Mouse (Mus musculus) limb, embryonic 15.5 days (tissue): ENCODE measurements around the gene Ap2a2. TPM values are rescaled to one million over a fixed set of nuclear protein-coding genes. Genes with fewer than 3 reads are reported as not detected.

Source experiments
- ATAC-seq: fragments of 200-750 bp; cut with Nextera tagmentation; 2 replicates; pipeline ENCODE4 v1.8.0; 2017; ENCODE audit warnings: low read depth, moderate TSS enrichment; ENCODE audit not compliant: insufficient number of reproducible peaks, low FRiP score, low TSS enrichment
- H3K27ac ChIP-seq: fragments of 300-500 bp; sonication (generic); 2 replicates; pipeline ENCODE4 v1.5.1; 2015; ENCODE audit warnings: moderate library complexity, mild to moderate bottlenecking, inconsistent platforms
- H3K27me3 ChIP-seq: fragments of 300-500 bp; sonication (generic); 2 replicates; pipeline ENCODE4 v1.6.1; 2015; ENCODE audit warnings: inconsistent platforms
- H3K36me3 ChIP-seq: fragments of 300-500 bp; sonication (generic); 2 replicates; pipeline ENCODE4 v1.6.1; 2015; ENCODE audit warnings: inconsistent platforms
- H3K4me1 ChIP-seq: fragments of 300-500 bp; sonication (generic); 2 replicates; pipeline ENCODE4 v1.6.1; 2015; ENCODE audit warnings: inconsistent platforms
- H3K4me2 ChIP-seq: fragments of 300-500 bp; sonication (generic); 2 replicates; pipeline ENCODE4 v1.6.1; 2015; ENCODE audit warnings: mild to moderate bottlenecking, inconsistent platforms
- H3K4me3 ChIP-seq: fragments of 300-500 bp; sonication (generic); 2 replicates; pipeline ENCODE4 v1.5.1; 2015; ENCODE audit warnings: mild to moderate bottlenecking, inconsistent platforms
- H3K9ac ChIP-seq: fragments of 300-500 bp; sonication (generic); 2 replicates; pipeline ENCODE4 v1.6.1; 2015; ENCODE audit warnings: inconsistent platforms
- H3K9me3 ChIP-seq: fragments of 300-500 bp; sonication (generic); 2 replicates; pipeline ENCODE4 v1.6.1; 2016; ENCODE audit warnings: inconsistent platforms
- WGBS: fragments of 180-500 bp; shearing (Covaris S2); methylation state at CpG from one replicate; pipeline ENCODE4 v1.1.7; 2015; 5-methylcytosine and 5-hydroxymethylcytosine counted together
- microRNA-seq: library from miRNA; unstranded; fragments of <30 nt; microRNA quantifications from one replicate; pipeline ENCODE4, GENCODE M21; 2016
- polyA plus RNA-seq: library from polyadenylated mRNA; unstranded; fragments of >200 nt; fragmentation: Nextera tagmentation; extraction: Ambion mirVana; gene quantifications from 2 replicates; pipeline ENCODE4 v1.2.1, GENCODE M21; 2015

The Ap2a2 gene
- polyA plus RNA-seq, 1 experiment from 2014 or later: 84.6 TPM

DNA sequence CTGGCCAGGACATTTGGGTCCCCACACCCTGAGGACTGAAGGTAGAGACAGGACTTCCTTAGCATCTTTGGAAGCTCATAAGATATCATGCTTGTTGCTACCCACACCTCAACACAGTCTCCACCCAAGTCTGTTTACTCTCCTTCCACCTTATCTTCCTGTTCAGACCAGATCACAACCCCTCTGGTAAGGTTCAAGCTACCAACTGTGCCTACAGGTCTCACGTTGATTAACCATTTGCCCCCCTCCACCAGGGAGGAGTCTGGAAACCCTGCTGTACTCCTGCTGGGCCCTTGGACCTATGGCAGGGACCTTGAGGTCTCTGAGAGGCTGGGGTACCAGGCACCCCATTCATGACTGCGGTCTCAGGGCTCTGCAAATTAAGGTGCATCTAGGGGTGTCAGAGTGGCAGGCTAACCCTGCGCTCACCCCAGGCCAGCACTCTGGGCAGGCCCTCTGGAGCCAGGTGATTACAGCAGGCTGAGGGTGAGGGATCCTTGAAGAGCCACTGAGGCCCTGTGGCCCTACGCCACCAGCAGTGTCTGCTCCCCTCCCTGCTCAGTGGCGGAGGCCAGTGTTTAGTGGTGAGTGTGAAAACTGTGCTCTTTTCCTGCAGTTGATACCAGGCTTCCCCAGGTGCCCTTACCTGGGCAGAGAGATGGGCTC, 109.8 kb downstream of the Ap2a2 start:
- Histone ChIP-seq H3K4me3 (no peak overlapping the region), H3K27me3 (no peaks in the 10 kb centered on the region), H3K27ac (no peak overlapping the region), H3K4me2 (no peak overlapping the region), H3K9ac (no peak overlapping the region), H3K4me1 (no peaks in the 10 kb centered on the region), H3K36me3 (no peaks in the 10 kb centered on the region), H3K9me3 (no peaks in the 10 kb centered on the region)
- WGBS: 81% methylated on average over 5 of the region's 5 CpGs
- 0 out of 2 replicates have a peak, but pooled peaks have one; percentile 7 for ATAC-seq

DNA sequence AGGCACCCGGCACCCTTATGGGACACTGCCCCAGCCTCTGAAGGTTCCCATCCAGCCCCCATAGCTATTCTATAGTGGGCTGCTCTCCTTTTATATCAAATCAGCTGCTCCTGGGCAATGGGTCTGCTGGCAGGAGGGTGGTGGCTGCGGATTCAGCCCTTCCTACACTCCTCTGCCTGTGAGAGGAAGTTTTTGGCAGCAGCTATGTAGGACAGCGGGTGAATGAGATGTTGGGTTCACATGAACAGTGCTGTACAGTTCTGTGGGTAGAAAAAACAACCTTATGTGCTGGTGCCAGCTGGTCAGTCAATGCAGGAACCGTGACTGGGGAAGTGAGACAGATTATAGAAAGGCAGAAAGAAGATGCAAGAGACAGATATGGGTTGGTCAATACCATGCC, 116.9 kb downstream of the Ap2a2 start:
- Histone ChIP-seq H3K4me2 (no peak overlapping the region), H3K36me3 (no peaks in the 10 kb centered on the region), H3K9ac (no peak overlapping the region), H3K4me3 (no peak overlapping the region), H3K4me1 (no peaks in the 10 kb centered on the region), H3K27me3 (no peaks in the 10 kb centered on the region), H3K27ac (no peak overlapping the region), H3K9me3 (no peaks in the 10 kb centered on the region)
- 84% methylated on average over 4 of the region's 4 CpGs for WGBS
- ATAC-seq: no peak

Small RNAs within 50 kb of the gene (microRNA-seq; reads per million reads assigned to microRNA genes)
- 0.82 reads per million for gene Mir7063

Other genes starting within 250 kb of the Ap2a2 start
- gene Deaf1, start 234.5 kb upstream of the Ap2a2 start, polyA plus RNA-seq: 68.6 and 70.8 TPM in 2 replicates
- gene Tmem80, start 234.4 kb upstream of the Ap2a2 start, polyA plus RNA-seq: 35.9 and 38.5 TPM in 2 replicates
- gene Eps8l2, start 223.3 kb upstream of the Ap2a2 start, polyA plus RNA-seq: 42.7 and 43.9 TPM in 2 replicates
- 272 and 290 TPM in 2 replicates for gene Taldo1, start 170.0 kb upstream of the Ap2a2 start, polyA plus RNA-seq
- gene Gatd1, start 148.0 kb upstream of the Ap2a2 start, polyA plus RNA-seq: 62.8 and 62.9 TPM in 2 replicates
- gene Cend1, start 132.7 kb upstream of the Ap2a2 start, polyA plus RNA-seq: 1.1 and 1.9 TPM in 2 replicates
- gene Slc25a22, start 124.3 kb upstream of the Ap2a2 start, polyA plus RNA-seq: 28.8 and 29.5 TPM in 2 replicates
- 8.8 and 9.8 TPM in 2 replicates for gene Pidd1, start 118.1 kb upstream of the Ap2a2 start, polyA plus RNA-seq
- gene Rplp2, start 114.8 kb upstream of the Ap2a2 start, polyA plus RNA-seq: 1,100 and 1,341 TPM in 2 replicates
- gene Pnpla2, start 107.0 kb upstream of the Ap2a2 start, polyA plus RNA-seq: 16.9 and 23.6 TPM in 2 replicates
- 16.4 and 21.6 TPM in 2 replicates for gene Cracr2b, start 101.1 kb upstream of the Ap2a2 start, polyA plus RNA-seq
- 14.2 and 20.6 TPM in 2 replicates for gene Cd151, start 94.8 kb upstream of the Ap2a2 start, polyA plus RNA-seq
- gene Polr2l, start 87.0 kb upstream of the Ap2a2 start, polyA plus RNA-seq: 54.7 and 57.5 TPM in 2 replicates
- gene Tspan4, start 86.9 kb upstream of the Ap2a2 start, polyA plus RNA-seq: 71.4 and 79.1 TPM in 2 replicates
- gene Chid1, start 22.3 kb upstream of the Ap2a2 start, polyA plus RNA-seq: 44.0 and 49.7 TPM in 2 replicates
- gene Muc6, start 93.1 kb downstream of the Ap2a2 start, polyA plus RNA-seq: 0.22 and 0.26 TPM in 2 replicates
- 0.19 and 0.26 TPM in 2 replicates for gene Muc2, start 128.2 kb downstream of the Ap2a2 start, polyA plus RNA-seq
- 0.01 TPM in 1 of 2 replicates, not detected in the other for gene Muc5ac, start 226.8 kb downstream of the Ap2a2 start, polyA plus RNA-seq